Mouse (Mus musculus) kidney, embryonic 16.5 days (tissue): ENCODE data around the gene Ephx3. TPM values are rescaled to one million over a fixed set of nuclear protein-coding genes. Genes with fewer than 3 reads are reported as not detected.

Source experiments
- ATAC-seq: fragments of 200-750 bp; cut with Nextera tagmentation; 2 replicates; pipeline ENCODE4 v1.8.0; 2017; ENCODE audit warnings: moderate TSS enrichment; ENCODE audit not compliant: low FRiP score, low TSS enrichment
- H3K27ac ChIP-seq: fragments of 300-500 bp; sonication (generic); 2 replicates; pipeline ENCODE4 v1.5.1; 2014; ENCODE audit warnings: low read length
- H3K27me3 ChIP-seq: fragments of 300-500 bp; sonication (generic); 2 replicates; pipeline ENCODE4 v1.6.1; 2014; ENCODE audit warnings: low read length, control low read depth, mixed read lengths; ENCODE audit not compliant: insufficient read depth
- H3K36me3 ChIP-seq: fragments of 300-500 bp; sonication (generic); 2 replicates; pipeline ENCODE4 v1.6.1; 2014; ENCODE audit warnings: low read length, control low read depth, mixed read lengths; ENCODE audit not compliant: insufficient read depth
- H3K4me1 ChIP-seq: fragments of 300-500 bp; sonication (generic); 2 replicates; pipeline ENCODE4 v1.6.1; 2014; ENCODE audit warnings: low read length, control low read depth, mixed read lengths; ENCODE audit not compliant: insufficient read depth
- H3K4me2 ChIP-seq: fragments of 300-500 bp; sonication (generic); replicated peaks from 2 replicates; pipeline ENCODE4 v1.6.1; 2014; ENCODE audit warnings: low read depth, low read length
- H3K4me3 ChIP-seq: fragments of 300-500 bp; sonication (generic); 2 replicates; pipeline ENCODE4 v1.5.1; 2014; ENCODE audit warnings: mild to moderate bottlenecking, low read length
- H3K9ac ChIP-seq: fragments of 300-500 bp; sonication (generic); replicated peaks from 2 replicates; pipeline ENCODE4 v1.6.1; 2014; ENCODE audit warnings: low read length
- H3K9me3 ChIP-seq: fragments of 300-500 bp; sonication (generic); 2 replicates; pipeline ENCODE4 v1.6.1; 2016; ENCODE audit warnings: low read length, control low read depth
- WGBS: fragments of 180-500 bp; shearing (Covaris S2); extraction: QIAGEN DNeasy Blood & Tissue Kit; methylation state at CpG from one replicate; pipeline ENCODE4 v1.1.7; 2014; 5-methylcytosine and 5-hydroxymethylcytosine counted together
- polyA plus RNA-seq: library from polyadenylated mRNA; unstranded; fragments of >200 nt; fragmentation: Nextera tagmentation; extraction: Ambion mirVana; gene quantifications from 2 replicates; pipeline ENCODE4 v1.2.1, GENCODE M21; 2015

Ephx3 gene
- polyA plus RNA-seq, 1 experiment from 2014 or later: 0.37 TPM

DNA sequence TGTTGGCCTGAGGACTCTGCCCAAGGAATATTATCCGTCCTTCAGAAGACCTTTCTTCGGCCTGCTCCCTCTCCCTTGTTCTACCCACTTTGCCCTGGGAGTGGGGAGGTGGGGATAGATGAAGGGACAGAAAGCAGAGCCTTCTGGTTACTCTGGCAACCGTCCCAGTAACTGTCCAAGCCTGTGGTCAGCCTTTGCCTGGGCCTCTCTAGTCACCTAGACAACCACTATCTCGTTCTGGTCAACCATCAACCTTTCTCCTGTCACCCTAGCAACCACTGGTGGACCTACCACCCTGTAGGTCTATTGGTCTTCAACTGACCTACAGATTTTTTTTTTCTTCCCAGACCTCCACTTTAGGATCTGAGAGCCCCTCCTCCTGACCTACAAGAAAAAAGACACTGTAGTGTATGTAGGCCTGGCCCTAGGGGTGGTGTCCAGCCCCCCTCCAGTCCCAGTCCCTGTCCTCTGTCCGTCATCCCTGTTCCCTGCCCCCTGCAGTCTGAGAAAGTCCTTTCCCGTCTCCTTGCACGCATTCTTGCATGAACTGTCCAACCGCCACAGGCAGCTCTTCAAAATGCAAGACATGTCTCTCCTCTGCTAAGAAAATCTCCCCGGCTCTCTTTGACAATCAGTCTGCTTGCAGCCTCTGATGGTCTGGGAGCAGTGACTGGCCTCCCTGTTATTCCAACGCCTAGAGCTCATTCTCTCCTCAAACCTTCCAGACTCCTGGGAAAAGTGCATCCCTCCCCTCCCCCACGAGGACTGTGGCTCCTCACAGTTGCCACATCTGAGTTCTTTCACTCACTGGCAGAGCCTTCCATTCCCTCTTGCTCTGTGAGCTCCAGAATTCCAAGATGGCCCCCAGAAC is 9.5 kb downstream of the Ephx3 start:
- Histone ChIP-seq H3K9ac (no peak overlapping the region), H3K27ac (no peak overlapping the region), H3K9me3 (no peaks in the 10 kb centered on the region), H3K4me2 (no peak overlapping the region), H3K4me1 (peaks cover 16% of the 10 kb centered on the region), H3K27me3 (no peaks in the 10 kb centered on the region), H3K4me3 (no peak overlapping the region), H3K36me3 (no peaks in the 10 kb centered on the region)
- 50% methylated on average over 11 of the region's 11 CpGs for WGBS
- ATAC-seq: 0 out of 2 replicates have a peak, but pooled peaks have one; percentile 51

DNA sequence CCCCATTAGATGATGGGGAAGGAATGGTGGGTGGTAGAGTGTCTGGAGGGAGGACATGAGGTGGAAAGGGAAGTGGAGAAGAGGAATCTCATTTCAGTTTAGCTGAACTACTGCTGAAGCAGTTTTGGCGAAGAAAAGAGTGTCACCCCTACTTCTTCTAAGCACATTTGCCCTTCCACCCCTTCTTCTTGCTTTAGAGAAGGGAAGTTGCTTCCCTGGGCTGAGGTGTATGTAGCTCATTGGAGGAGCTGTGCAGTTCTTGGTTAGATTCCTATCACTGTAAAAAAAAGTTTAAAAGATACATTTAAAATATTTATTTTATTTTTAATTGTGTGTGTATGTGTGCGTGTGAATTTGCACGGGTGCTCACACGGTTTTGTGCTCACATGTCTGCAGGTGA is 12.4 kb downstream of the Ephx3 start:
- ATAC-seq: no peak
- H3K9me3 ChIP-seq: no peaks in the 10 kb centered on the region
- WGBS: 94% methylated on average over 4 of the region's 4 CpGs

DNA sequence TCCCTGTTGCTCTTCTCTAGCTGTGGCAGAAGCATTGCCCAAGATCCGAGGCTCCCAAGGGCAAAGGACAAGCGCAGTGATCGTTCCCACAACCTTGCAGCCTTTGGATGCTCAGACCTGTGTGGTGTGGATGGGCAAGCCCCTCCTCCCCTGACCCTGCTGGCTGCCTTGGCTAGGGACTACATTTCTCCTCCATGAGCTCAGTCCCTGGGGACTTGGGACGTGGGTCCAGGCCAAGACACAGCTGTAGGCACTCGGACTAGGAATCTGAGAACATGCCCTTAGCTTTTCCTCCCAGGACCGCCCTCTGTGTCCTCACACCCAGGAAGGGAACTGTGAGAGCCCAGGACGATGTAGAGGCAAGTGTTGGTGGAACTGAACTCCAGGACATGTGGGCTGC is 16.2 kb downstream of the Ephx3 start:
- no peaks in the 10 kb centered on the region for H3K9me3 ChIP-seq
- no peaks in the 10 kb centered on the region for H3K27me3 ChIP-seq
- 64% methylated on average over 7 of the region's 7 CpGs for WGBS
- H3K4me1 ChIP-seq: no peaks in the 10 kb centered on the region
- no peak overlapping the region for H3K9ac ChIP-seq
- no peaks in the 10 kb centered on the region for H3K36me3 ChIP-seq
- ATAC-seq: no peak
- no peak overlapping the region for H3K4me2 ChIP-seq
- peak overlapping the region; percentile 0; the same call in 1 of the 2 replicates for H3K27ac ChIP-seq
- H3K4me3 ChIP-seq: no peak overlapping the region

More for the DNA sequence above, 12.4 kb downstream of the Ephx3 start:
- Histone ChIP-seq H3K4me3 (no peak overlapping the region), H3K36me3 (no peaks in the 10 kb centered on the region), H3K27ac (no peak overlapping the region), H3K4me1 (peaks cover 16% of the 10 kb centered on the region), H3K9ac (no peak overlapping the region), H3K4me2 (no peak overlapping the region), H3K27me3 (no peaks in the 10 kb centered on the region)

DNA sequence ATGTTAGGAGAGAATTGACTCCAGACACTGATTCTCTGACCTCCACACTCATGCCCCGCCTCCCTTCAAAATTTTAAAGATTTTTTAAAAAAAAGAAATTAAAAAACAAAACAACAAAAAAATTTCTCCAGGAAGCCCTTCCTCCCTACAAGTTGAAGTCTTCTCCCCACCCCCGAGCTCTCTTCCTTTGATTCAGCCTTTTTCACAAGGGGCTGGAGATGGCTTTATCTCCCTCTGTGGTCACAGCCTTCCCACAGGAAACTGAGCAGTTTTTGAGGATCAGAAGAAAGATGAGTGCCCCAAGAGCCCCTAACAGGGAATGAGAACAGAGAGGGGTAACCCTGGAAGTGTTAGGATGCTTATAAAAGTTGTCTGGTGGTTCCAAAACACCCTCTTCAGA is 16.9 kb downstream of the Ephx3 start:
- Histone ChIP-seq H3K27me3 (no peaks in the 10 kb centered on the region), H3K4me1 (no peaks in the 10 kb centered on the region), H3K9me3 (no peaks in the 10 kb centered on the region), H3K9ac (no peak overlapping the region), H3K36me3 (no peaks in the 10 kb centered on the region), H3K4me2 (no peak overlapping the region), H3K27ac (peak overlapping the region; percentile 0; the same call in 1 of the 2 replicates), H3K4me3 (no peak overlapping the region)
- WGBS: 82% methylated on average over 2 of the region's 2 CpGs
- no peak for ATAC-seq

DNA sequence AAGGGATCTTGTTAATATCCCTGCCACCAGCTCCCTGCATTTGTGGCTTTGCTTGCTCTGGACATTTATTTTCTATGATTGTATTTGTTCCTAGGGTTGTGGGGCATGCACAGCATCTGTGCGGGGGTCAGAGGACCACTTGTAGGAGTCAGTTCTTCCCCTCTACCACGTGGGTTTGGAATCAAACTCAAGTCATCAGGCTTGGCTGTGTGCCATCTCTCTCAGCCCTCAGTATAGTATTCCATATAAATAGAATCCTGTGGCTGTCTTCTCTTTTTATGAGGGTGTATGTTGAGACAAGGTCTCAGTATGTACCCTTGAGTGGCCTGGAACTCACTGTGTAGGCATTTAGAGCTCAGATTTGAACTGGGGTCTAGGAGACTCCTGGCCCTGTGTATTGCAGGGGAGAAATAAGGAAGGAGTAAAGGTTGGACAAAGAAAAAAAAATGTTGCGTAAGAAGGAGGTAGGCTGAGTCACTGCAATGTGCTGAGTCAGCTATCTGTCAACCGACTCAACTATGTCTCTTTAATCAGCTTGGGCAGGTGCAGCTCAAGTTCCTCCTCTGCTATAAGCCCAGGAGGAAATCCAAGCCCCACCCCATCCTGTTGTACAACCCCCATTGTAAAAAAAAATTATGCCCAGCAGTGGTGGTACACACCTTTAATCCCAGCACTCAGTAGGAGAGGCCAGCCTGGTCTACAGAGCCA is 19.7 kb downstream of the Ephx3 start:
- no peak overlapping the region for H3K4me3 ChIP-seq
- H3K27me3 ChIP-seq: no peaks in the 10 kb centered on the region
- H3K36me3 ChIP-seq: no peaks in the 10 kb centered on the region
- H3K9me3 ChIP-seq: no peaks in the 10 kb centered on the region
- no peak for ATAC-seq
- H3K4me1 ChIP-seq: peaks cover 15% of the 10 kb centered on the region
- no peak overlapping the region for H3K9ac ChIP-seq
- H3K4me2 ChIP-seq: no peak overlapping the region
- no peak overlapping the region for H3K27ac ChIP-seq
- WGBS: 69% methylated on average over 4 of the region's 4 CpGs

DNA sequence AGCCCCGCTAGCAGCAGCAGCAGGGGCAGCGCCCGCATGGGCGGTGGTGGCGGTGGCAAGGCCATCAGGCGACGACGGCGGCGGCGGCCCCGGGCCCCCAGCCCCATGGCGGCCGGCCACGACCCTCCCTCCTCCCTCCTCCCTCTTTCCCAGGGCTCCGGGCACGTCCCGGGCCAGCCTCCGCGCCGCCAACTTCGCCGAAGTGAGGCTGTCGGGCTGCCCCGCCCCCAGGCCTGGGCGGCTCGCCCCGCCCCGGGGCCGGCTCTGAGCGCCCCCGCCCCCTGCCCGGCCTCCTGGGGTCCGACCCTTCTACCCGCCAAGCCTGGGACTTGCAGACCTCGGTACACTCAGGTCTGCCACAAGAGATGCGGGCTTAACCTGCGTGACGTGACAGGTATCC is 22.7 kb downstream of the Ephx3 start, which contains the start of gene Notch3:
TSS of gene Notch3 (minus strand) at position 166 of the 400 bp plus-strand sequence.
- Histone ChIP-seq H3K4me1 (peaks cover 39% of the 10 kb centered on the region), H3K36me3 (no peaks in the 10 kb centered on the region), H3K9me3 (no peaks in the 10 kb centered on the region), H3K4me2 (peak within 1 kb of the TSS; percentile 81), H3K9ac (peak within 1 kb of the TSS; percentile 89), H3K27ac (peak within 1 kb of the TSS; percentile 91), H3K4me3 (peak within 1 kb of the TSS; percentile 70), H3K27me3 (no peaks in the 10 kb centered on the region)
- peak; percentile 66 for ATAC-seq
- WGBS: under 1% methylated on average over 24 of the region's 39 CpGs

DNA sequence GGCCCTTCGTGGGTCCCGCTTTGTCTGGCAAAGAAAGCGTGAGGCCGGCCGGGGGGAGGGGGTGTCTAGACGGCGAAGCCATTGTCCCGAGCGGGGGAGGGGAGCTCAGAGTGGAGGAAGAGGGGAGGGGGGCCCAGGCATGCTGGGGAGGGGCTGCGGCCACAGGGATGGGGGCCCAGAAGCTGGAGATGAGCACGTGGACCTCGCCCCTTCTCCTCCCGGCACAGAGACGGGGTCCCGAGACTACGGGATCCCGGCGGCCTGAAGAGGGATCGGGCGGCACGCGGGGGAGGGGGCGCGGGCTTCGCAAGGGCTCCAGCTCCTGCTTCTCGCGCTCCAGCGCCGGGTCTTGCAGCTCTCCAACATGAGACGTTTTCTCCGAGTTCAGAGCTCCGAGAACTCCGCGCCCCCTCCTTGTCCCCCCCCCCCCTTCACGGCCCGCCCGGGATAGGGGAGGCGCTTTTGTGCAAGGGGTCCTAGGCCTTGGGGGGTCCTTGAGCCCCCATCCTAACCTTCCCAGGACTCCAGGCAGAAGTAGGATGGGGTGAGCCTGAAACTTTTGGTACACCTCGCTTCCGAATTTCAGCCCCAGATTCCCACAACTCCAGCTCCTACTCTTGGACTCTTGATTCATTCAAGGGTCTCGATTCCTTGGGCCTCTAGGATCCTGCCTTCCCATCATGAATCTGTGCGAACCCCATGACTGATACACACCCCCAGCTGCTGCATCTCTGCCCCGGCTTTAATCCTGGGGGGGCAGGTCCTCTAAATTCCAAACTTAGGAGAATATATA is 23.4 kb downstream of the Ephx3 start:
- Histone ChIP-seq H3K27ac (peak overlapping the region; percentile 91), H3K9me3 (no peaks in the 10 kb centered on the region), H3K36me3 (no peaks in the 10 kb centered on the region), H3K9ac (peak overlapping the region; percentile 89), H3K4me3 (peak overlapping the region; percentile 70), H3K4me2 (peak overlapping the region; percentile 81), H3K4me1 (peaks cover 41% of the 10 kb centered on the region), H3K27me3 (no peaks in the 10 kb centered on the region)
- WGBS: under 1% methylated on average over 37 of the region's 43 CpGs
- peak; percentile 41 for ATAC-seq

DNA sequence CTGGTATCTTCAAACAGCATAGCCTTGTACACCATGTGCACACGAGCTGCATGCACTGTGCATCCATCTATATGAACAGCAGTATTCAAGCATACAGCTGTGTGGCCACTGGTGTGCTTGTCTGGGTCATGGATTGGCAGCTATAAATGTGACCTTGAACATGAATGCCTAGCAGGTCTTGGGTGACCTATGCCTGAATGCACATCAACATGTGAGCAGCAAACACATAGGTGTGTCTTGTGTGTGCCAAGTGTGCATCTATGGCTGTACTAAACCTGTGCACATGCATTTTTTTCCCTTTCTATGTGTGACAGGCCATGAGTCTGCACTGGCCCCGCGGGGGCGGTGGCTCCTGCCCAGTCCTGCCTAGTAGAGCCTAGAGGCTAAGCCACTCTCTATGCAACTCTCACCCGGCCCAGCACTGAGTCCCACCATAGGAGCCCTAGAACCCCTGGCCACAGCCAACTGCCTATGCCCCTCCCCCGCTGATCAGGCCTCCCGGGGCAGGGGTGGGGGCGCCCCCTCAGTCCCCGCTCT is 24.0 kb downstream of the Ephx3 start:
- H3K27me3 ChIP-seq: no peaks in the 10 kb centered on the region
- H3K27ac ChIP-seq: peak overlapping the region; percentile 91
- WGBS: 7% methylated on average over 8 of the region's 9 CpGs
- H3K4me1 ChIP-seq: peaks cover 41% of the 10 kb centered on the region
- peak overlapping the region; percentile 81 for H3K4me2 ChIP-seq
- 0 out of 2 replicates have a peak, but pooled peaks cover 1% of the 10 kb centered on the region for H3K36me3 ChIP-seq
- H3K9me3 ChIP-seq: no peaks in the 10 kb centered on the region
- peak overlapping the region; percentile 89 for H3K9ac ChIP-seq
- H3K4me3 ChIP-seq: peak overlapping the region; percentile 70
- peak; percentile 77 for ATAC-seq

DNA sequence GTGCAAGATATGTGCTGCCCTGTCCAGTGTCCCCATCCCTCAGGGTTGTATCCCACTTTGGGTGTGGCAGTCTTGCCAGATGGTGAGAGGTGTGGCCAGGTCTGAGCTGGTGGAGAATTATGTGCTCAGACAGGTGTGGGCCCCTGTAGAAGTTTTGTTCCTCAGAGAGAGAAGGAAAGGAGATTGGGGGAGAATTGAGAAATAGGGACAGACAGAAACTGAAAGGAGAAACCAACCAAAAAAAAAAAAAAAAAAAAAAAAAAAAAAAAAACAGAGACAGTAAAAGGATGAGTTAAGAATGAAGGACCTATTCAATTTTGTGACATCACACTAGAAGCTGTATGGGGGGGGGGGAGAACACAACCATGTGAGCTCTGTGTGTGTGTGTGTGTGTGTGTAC is 24.6 kb downstream of the Ephx3 start:
- H3K9me3 ChIP-seq: no peaks in the 10 kb centered on the region
- no peak for ATAC-seq
- H3K27ac ChIP-seq: no peak overlapping the region
- peaks cover 41% of the 10 kb centered on the region for H3K4me1 ChIP-seq
- H3K4me2 ChIP-seq: peak overlapping the region; percentile 81; the same call in 1 of the 2 replicates
- H3K36me3 ChIP-seq: 0 out of 2 replicates have a peak, but pooled peaks cover 4% of the 10 kb centered on the region
- no peak overlapping the region for H3K9ac ChIP-seq
- no peak overlapping the region; the same call in 1 of the 2 replicates for H3K4me3 ChIP-seq
- H3K27me3 ChIP-seq: no peaks in the 10 kb centered on the region
